Mouse (Mus musculus) limb, embryonic 12.5 days (tissue): Measurements from ENCODE around the gene Mrpl35. TPM values are rescaled to one million over a fixed set of nuclear protein-coding genes. Genes with fewer than 3 reads are reported as not detected.

ENCODE experiments used
- ATAC-seq: fragments of 200-750 bp; cut with Nextera tagmentation; 2 replicates; pipeline ENCODE4 v1.8.0; 2017; ENCODE audit warnings: low read depth, moderate TSS enrichment; ENCODE audit not compliant: insufficient number of reproducible peaks, insufficient read depth, low FRiP score, low TSS enrichment
- H3K27ac ChIP-seq: fragments of 300-500 bp; sonication (generic); 2 replicates; pipeline ENCODE4 v1.5.1; 2016; ENCODE audit warnings: mild to moderate bottlenecking, moderate library complexity
- H3K27me3 ChIP-seq: fragments of 300-500 bp; sonication (generic); 2 replicates; pipeline ENCODE4 v1.6.1; 2016; ENCODE audit warnings: mild to moderate bottlenecking, moderate library complexity
- H3K36me3 ChIP-seq: fragments of 300-500 bp; sonication (generic); 2 replicates; pipeline ENCODE4 v1.6.1; 2016; ENCODE audit warnings: mild to moderate bottlenecking, moderate library complexity
- H3K4me1 ChIP-seq: fragments of 300-500 bp; sonication (generic); replicated peaks from 2 replicates; pipeline ENCODE4 v1.6.1; 2016
- H3K4me2 ChIP-seq: fragments of 300-500 bp; sonication (generic); 2 replicates; pipeline ENCODE4 v1.6.1; 2016; ENCODE audit warnings: mild to moderate bottlenecking, moderate library complexity
- H3K4me3 ChIP-seq: fragments of 300-500 bp; sonication (generic); replicated peaks from 2 replicates; pipeline ENCODE4 v1.5.1; 2016; ENCODE audit warnings: mild to moderate bottlenecking
- H3K9ac ChIP-seq: fragments of 300-500 bp; sonication (generic); replicated peaks from 2 replicates; pipeline ENCODE4 v1.6.1; 2016; ENCODE audit warnings: mild to moderate bottlenecking, moderate library complexity
- H3K9me3 ChIP-seq: fragments of 300-500 bp; sonication (generic); 2 replicates; pipeline ENCODE4 v1.6.1; 2016; ENCODE audit warnings: mild to moderate bottlenecking, moderate library complexity
- WGBS: fragments of 180-500 bp; shearing (Covaris S2); methylation state at CpG from one replicate; pipeline ENCODE4 v1.1.7; 2016; 5-methylcytosine and 5-hydroxymethylcytosine counted together
- polyA plus RNA-seq: library from polyadenylated mRNA; unstranded; fragments of >200 nt; fragmentation: Nextera tagmentation; extraction: Ambion mirVana; gene quantifications from 2 replicates; pipeline ENCODE4 v1.2.1, GENCODE M21; 2016

Mrpl35 gene
- polyA plus RNA-seq, 1 experiment from 2014 or later: 58.0 TPM

DNA sequence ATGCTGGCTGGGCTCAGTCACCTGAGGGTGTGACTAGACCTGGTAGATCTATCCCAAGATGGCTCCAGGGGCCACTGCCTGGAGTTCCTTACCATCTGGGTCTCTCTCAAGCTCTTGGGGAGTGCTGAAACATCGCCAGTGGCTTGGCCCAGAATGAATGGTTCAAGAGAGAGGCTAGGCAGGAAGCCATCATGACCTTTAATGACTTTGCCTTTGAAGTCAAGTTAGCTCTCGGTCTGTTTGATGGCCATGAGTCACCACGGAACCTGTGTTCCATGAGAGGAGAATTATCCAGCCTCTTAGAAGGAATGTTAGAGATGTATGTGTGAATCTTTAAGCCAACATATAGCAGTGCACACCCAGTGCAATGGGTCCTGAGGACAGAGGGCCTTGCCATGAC, 27.4 kb downstream of the Mrpl35 start:
- Histone ChIP-seq H3K4me1 (no peaks in the 10 kb centered on the region), H3K27me3 (no peaks in the 10 kb centered on the region), H3K9ac (no peak overlapping the region), H3K9me3 (no peaks in the 10 kb centered on the region), H3K36me3 (no peaks in the 10 kb centered on the region), H3K4me2 (no peak overlapping the region), H3K4me3 (no peak overlapping the region), H3K27ac (no peak overlapping the region)
- whole genome bisulfite sequencing: 58% methylated on average over 3 of the region's 3 CpGs
- no peak for ATAC-seq

DNA sequence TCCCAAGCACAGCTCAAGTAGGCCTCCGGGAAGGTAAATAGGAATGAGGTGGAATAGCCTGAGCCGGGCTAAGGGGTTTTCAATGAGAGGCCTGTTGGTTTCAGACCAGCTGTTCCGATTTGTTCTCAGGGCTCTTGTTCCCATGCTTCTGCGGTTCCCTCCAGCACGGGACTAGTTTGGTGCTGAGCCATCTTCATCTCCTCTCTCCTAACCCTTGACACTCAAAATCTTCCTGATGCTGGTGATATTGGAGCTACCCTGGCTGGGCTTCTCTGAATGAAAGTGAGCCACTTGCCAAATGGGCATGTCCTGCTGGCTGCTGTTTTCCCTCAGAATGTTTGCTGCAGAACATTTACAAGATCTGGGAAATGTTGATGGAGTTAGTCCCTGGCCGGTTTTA, 35.0 kb downstream of the Mrpl35 start:
- no peaks in the 10 kb centered on the region for H3K9me3 ChIP-seq
- 86% methylated on average over 6 of the region's 6 CpGs for WGBS
- no peak overlapping the region for H3K9ac ChIP-seq
- H3K27ac ChIP-seq: no peak overlapping the region
- no peaks in the 10 kb centered on the region for H3K27me3 ChIP-seq
- no peaks in the 10 kb centered on the region for H3K36me3 ChIP-seq
- no peak for ATAC-seq
- H3K4me1 ChIP-seq: no peaks in the 10 kb centered on the region
- H3K4me2 ChIP-seq: no peak overlapping the region
- no peak overlapping the region for H3K4me3 ChIP-seq

DNA sequence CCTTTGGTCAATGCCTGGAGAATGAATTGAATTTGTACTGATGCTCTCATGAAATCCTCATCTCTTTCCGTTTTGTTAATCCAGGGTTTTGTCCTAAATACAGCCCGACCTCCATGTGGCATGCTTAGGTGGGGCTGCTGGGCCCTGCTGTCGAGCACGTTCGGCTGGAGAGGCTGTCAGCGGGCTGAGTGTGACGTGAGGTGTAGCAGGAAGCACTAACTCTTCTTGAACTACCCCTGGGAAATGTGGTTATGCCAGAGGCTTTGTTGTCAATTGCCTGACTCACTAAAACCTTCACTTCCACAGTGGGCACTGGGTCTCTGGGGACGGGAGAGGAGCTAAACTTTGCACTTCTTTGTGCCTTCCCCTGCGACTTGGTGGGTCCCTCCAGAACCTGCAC, 38.4 kb downstream of the Mrpl35 start:
- 0 out of 2 replicates have a peak overlapping the region, but pooled peaks have one; percentile 2 for H3K9ac ChIP-seq
- H3K4me1 ChIP-seq: no peaks in the 10 kb centered on the region
- no peak overlapping the region for H3K27ac ChIP-seq
- no peak overlapping the region for H3K4me3 ChIP-seq
- WGBS: 52% methylated on average over 9 of the region's 9 CpGs
- no peaks in the 10 kb centered on the region for H3K27me3 ChIP-seq
- H3K9me3 ChIP-seq: no peaks in the 10 kb centered on the region
- no peak for ATAC-seq
- H3K4me2 ChIP-seq: no peak overlapping the region
- H3K36me3 ChIP-seq: no peaks in the 10 kb centered on the region

DNA sequence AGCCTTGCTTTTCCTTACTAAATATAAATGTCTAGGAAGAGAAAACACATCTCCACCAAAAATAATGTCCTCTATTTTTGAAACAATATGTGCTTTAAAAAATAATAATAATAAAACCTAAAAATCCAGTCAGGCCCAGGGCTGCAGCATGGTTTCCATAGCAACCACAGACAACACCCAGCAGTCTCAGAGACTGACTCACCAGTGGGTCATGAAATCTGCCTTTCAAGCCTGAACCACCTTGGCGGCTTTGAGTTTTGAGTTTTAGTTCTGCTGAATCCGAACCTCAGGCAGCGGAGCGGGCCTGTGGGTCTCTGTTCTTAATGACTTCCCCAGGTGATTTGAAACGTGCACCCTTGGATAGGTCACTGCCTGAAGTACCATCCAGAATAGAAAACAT, 43.6 kb downstream of the Mrpl35 start:
- Histone ChIP-seq H3K27ac (no peak overlapping the region), H3K4me3 (no peak overlapping the region), H3K4me1 (no peaks in the 10 kb centered on the region), H3K36me3 (no peaks in the 10 kb centered on the region), H3K9me3 (no peaks in the 10 kb centered on the region), H3K4me2 (no peak overlapping the region), H3K9ac (no peak overlapping the region), H3K27me3 (no peaks in the 10 kb centered on the region)
- WGBS: 90% methylated on average over 5 of the region's 5 CpGs
- ATAC-seq: no peak

DNA sequence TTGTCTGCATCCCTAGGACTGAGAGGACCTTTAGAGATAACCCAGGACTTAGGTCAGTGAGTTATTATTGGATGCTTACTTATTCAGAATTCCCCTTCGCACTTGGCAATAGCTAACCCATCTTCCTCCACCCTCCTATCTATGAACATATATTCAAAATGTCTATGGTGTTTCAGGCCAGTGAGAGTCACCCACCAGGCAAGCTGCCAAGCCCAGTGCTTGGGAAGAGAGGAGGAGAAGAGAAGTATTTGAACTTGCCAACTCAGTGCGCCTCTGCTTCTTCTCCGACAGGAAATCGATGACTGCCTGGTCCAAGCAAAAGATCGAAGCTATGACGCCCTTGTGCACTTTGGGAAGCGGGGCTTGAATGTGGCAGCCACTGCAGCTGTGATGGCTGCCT, 46.3 kb downstream of the Mrpl35 start:
- ATAC-seq: no peak
- Histone ChIP-seq H3K36me3 (no peaks in the 10 kb centered on the region), H3K4me2 (no peak overlapping the region), H3K27me3 (no peaks in the 10 kb centered on the region), H3K4me1 (no peaks in the 10 kb centered on the region), H3K9ac (no peak overlapping the region), H3K27ac (no peak overlapping the region), H3K9me3 (no peaks in the 10 kb centered on the region), H3K4me3 (no peak overlapping the region)
- WGBS: 90% methylated on average over 7 of the region's 7 CpGs

DNA sequence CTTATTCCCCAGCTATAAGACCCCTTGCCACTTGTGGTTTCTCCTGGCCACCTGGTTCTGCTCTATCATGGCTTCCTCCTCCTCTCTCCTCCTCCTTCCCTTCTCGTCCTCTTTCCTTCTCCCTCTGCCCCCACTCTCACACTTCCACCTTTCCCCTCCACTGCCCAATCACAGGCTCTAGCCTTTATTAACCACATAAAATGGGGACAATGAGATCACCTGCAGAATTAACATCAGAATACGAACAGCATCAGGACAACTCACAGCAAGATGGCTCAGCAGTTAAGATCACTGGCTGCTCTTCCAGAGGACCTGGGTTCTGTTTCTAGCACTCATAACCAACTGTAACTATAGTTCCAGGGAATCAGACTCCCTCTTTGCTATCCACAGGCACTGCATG, 46.9 kb downstream of the Mrpl35 start:
- ATAC-seq: no peak
- Histone ChIP-seq H3K9ac (no peak overlapping the region), H3K4me1 (no peaks in the 10 kb centered on the region), H3K9me3 (no peaks in the 10 kb centered on the region), H3K36me3 (no peaks in the 10 kb centered on the region), H3K27ac (no peak overlapping the region), H3K27me3 (no peaks in the 10 kb centered on the region), H3K4me2 (no peak overlapping the region), H3K4me3 (no peak overlapping the region)
- 63% methylated on average over 2 of the region's 2 CpGs for WGBS

DNA sequence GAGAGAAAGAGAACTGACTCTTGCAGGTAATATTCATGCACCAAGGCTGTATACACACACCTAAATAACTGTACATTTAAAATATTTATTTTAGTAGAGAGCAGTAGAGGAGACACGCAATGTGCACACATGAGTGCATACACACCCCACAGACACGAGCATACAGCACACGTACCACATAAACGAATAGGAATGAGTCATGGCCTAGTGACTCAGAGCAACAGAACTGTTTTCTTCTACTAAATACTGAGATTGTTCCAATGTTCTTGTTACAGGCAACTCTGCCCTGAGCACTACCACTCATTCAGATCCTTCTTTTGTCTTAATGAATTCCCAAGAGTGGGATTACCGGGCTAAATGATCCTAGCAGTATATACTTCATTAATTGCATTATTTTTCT, 48.8 kb downstream of the Mrpl35 start:
- no peak overlapping the region for H3K4me3 ChIP-seq
- H3K9ac ChIP-seq: no peak overlapping the region
- no peak for ATAC-seq
- H3K27me3 ChIP-seq: no peaks in the 10 kb centered on the region
- no peak overlapping the region for H3K4me2 ChIP-seq
- H3K9me3 ChIP-seq: no peaks in the 10 kb centered on the region
- H3K27ac ChIP-seq: no peak overlapping the region
- no peaks in the 10 kb centered on the region for H3K4me1 ChIP-seq
- WGBS: 94% methylated on average over 5 of the region's 5 CpGs
- no peaks in the 10 kb centered on the region for H3K36me3 ChIP-seq

DNA sequence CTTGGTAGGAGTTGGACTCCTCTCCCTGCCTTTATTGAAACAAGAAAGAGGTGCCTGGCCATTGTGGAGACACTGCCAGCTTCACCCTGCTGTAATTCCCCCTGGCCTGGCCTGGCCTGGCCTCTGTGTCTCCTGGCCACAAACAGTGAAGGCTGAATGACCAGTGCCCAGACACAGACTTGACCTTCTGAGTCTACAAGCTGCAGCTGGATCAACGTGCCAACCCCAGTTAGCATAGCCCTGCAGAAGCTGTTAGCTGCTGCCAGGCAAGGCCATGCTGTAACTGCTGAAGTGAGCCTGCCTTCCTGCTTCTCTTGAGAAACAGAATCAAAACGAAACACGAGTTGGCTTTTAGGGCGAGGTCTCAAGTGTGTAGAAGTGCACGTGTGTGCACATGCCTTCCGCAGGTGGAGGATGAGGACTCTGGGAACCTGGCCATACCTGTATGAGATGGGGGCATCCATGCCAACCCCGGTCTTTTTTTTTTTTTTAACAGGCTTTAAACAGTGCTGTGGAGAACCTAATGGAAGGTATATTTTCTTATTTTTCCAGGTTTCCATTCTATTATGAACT, 54.0 kb downstream of the Mrpl35 start:
- Histone ChIP-seq H3K9ac (no peak overlapping the region), H3K4me3 (no peak overlapping the region), H3K27me3 (no peaks in the 10 kb centered on the region), H3K4me2 (no peak overlapping the region), H3K4me1 (no peaks in the 10 kb centered on the region), H3K27ac (no peak overlapping the region), H3K9me3 (peaks cover 6% of the 10 kb centered on the region; the same call in 1 of the 2 replicates), H3K36me3 (no peaks in the 10 kb centered on the region)
- 88% methylated on average over 7 of the region's 7 CpGs for WGBS
- no peak for ATAC-seq

DNA sequence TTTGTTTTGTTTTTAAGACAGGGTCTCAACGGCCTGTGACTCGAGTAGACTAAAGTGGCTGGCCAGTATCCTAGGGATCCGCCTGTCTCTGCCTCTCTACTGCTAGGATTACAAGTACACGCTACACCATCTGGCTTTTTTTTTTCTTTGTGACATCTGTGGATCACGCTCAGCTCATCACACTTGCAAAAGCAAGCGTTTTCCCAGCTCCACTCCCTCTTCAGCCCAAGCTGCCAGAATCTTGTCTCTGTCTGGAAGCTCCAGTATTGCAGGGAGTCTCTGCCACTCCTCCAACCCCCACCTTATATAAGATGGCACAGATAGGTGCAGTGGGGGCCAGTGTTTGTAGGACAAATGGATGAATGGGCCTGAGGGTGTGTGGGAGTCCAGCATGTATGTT, 54.6 kb downstream of the Mrpl35 start:
- Histone ChIP-seq H3K4me3 (no peak overlapping the region), H3K27me3 (no peaks in the 10 kb centered on the region), H3K9me3 (peaks cover 6% of the 10 kb centered on the region; the same call in 1 of the 2 replicates), H3K27ac (no peak overlapping the region), H3K36me3 (no peaks in the 10 kb centered on the region), H3K4me2 (no peak overlapping the region), H3K4me1 (no peaks in the 10 kb centered on the region), H3K9ac (no peak overlapping the region)
- ATAC-seq: no peak
- 79% methylated on average over 6 of the region's 6 CpGs for WGBS

DNA sequence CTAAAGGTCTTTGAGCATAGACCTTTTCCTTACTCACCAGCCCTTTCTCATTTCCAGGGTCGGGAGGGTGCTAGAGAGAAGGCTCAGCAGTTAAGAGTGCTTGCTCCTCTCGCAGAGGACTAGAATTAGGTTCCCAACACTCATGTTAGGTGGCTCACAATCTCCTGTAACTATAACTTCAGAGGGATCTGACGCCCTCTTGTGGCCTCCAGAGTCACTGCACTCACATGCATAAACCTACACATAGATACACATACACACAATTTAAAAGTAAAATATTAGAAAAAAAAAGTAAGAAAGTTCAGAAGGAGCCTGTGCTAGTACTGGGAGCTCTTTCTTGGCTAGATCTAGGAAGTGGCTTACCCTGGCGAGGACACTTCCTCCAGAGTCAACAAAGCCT, 55.5 kb downstream of the Mrpl35 start:
- no peak overlapping the region for H3K4me2 ChIP-seq
- 90% methylated on average over 4 of the region's 4 CpGs for WGBS
- no peak overlapping the region for H3K9ac ChIP-seq
- no peak overlapping the region for H3K4me3 ChIP-seq
- no peaks in the 10 kb centered on the region for H3K36me3 ChIP-seq
- H3K27ac ChIP-seq: no peak overlapping the region
- peaks cover 6% of the 10 kb centered on the region; the same call in 1 of the 2 replicates for H3K9me3 ChIP-seq
- H3K27me3 ChIP-seq: no peaks in the 10 kb centered on the region
- ATAC-seq: no peak
- no peaks in the 10 kb centered on the region for H3K4me1 ChIP-seq

DNA sequence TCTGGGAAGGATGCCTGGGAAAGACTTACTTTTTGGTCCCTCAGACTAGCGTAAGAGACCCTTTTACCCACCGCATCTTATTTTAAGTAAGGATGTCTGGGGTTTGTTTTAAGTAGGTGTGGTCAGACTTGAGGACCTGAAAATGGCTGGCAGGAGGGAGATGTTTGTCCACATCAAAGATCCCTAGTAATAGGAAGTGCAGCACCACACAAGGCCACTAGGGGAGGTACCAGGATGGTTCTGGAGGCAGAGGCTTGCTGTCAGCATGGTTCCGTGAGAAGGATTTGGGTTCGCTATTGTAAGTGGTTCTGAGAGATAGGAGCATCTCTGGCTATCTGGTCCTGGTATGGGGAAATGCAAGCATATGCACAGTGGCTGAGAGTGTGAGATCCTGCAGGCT, 55.9 kb downstream of the Mrpl35 start:
- no peak for ATAC-seq

DNA sequence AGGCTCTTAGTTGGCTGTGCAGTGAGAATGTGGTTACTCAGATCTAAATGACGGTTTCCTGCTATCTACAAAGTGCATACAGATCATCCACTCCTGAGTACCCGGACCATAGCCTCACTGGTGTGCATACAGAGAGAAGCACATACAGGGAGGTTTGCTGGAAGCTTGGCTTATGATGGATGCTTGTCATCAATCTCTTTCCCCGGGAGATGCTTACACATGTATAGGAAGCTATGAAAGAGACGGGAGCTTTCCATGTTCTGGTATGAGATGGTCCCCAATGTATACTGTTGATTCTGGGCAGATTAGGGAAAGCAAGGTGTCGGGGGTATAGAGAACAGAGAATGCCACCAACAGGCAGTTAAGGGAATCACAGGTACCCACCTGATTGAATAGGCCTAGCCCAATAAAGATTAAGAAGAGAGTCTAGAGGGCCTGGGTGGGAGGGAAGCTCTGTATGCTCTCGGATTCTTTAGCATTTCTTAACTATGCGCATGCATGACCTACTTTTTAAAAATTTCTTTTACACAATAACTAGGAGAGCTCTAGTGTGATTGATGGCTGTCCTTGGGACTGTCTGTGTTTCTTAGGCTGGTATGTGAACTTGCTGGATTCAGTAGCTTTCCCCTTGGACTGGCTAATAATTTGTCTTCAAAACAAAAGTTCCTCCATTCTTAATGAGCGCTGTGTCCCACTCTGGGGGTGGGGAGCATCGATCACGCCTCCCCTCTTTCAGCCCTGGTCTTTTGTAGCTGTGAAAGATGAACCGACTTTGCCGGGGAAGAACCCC, 56.7 kb downstream of the Mrpl35 start:
- Histone ChIP-seq H3K27ac (no peak overlapping the region), H3K9ac (no peak overlapping the region), H3K36me3 (no peaks in the 10 kb centered on the region), H3K9me3 (peaks cover 6% of the 10 kb centered on the region; the same call in 1 of the 2 replicates), H3K4me2 (no peak overlapping the region), H3K4me3 (no peak overlapping the region), H3K4me1 (no peaks in the 10 kb centered on the region), H3K27me3 (no peaks in the 10 kb centered on the region)
- 79% methylated on average over 12 of the region's 12 CpGs for WGBS
- no peak for ATAC-seq

More for the DNA sequence above, 55.9 kb downstream of the Mrpl35 start:
- no peak overlapping the region for H3K4me2 ChIP-seq
- H3K4me3 ChIP-seq: no peak overlapping the region
- H3K27me3 ChIP-seq: no peaks in the 10 kb centered on the region
- H3K4me1 ChIP-seq: no peaks in the 10 kb centered on the region
- peaks cover 6% of the 10 kb centered on the region; the same call in 1 of the 2 replicates for H3K9me3 ChIP-seq
- no peak overlapping the region for H3K27ac ChIP-seq
- H3K9ac ChIP-seq: no peak overlapping the region
- WGBS: 90% methylated on average over 4 of the region's 4 CpGs
- H3K36me3 ChIP-seq: no peaks in the 10 kb centered on the region
